Mouse (Mus musculus) intestine, embryonic 16.5 days (tissue): ENCODE results near the gene Ssty1. TPM values are rescaled to one million over a fixed set of nuclear protein-coding genes. Genes with fewer than 3 reads are reported as not detected.
"Not testable (repeated sequence)": the region's sequence is repeated elsewhere in the genome, so short reads cannot be mapped to it uniquely, and the experiment has no call there.

Experiments used
- ATAC-seq: fragments of 200-750 bp; cut with Nextera tagmentation; 2 replicates; pipeline ENCODE4 v1.8.0; 2017; ENCODE audit warnings: moderate TSS enrichment, moderate library complexity
- H3K27ac ChIP-seq: fragments of 300-500 bp; sonication (generic); 2 replicates; pipeline ENCODE4 v1.5.1; 2014; ENCODE audit warnings: mild to moderate bottlenecking, low read length
- H3K27me3 ChIP-seq: fragments of 300-500 bp; sonication (generic); replicated peaks from 2 replicates; pipeline ENCODE4 v1.6.1; 2014; ENCODE audit warnings: low read length, control low read depth, mixed read lengths; ENCODE audit not compliant: control insufficient read depth, insufficient read depth
- H3K36me3 ChIP-seq: fragments of 300-500 bp; sonication (generic); 2 replicates; pipeline ENCODE4 v1.6.1; 2014; ENCODE audit warnings: low read length, control low read depth; ENCODE audit not compliant: control insufficient read depth, insufficient read depth
- H3K4me1 ChIP-seq: fragments of 300-500 bp; sonication (generic); 2 replicates; pipeline ENCODE4 v1.6.1; 2014; ENCODE audit warnings: low read length, control low read depth, mixed read lengths; ENCODE audit not compliant: control insufficient read depth, insufficient read depth
- H3K4me2 ChIP-seq: fragments of 300-500 bp; sonication (generic); 2 replicates; pipeline ENCODE4 v1.6.1; 2014; ENCODE audit warnings: low read depth, low read length, control low read depth
- H3K4me3 ChIP-seq: fragments of 300-500 bp; sonication (generic); 2 replicates; pipeline ENCODE4 v1.5.1; 2014; ENCODE audit warnings: mild to moderate bottlenecking, low read length
- H3K9ac ChIP-seq: fragments of 300-500 bp; sonication (generic); 2 replicates; pipeline ENCODE4 v1.6.1; 2014; ENCODE audit warnings: low read depth, low read length
- H3K9me3 ChIP-seq: fragments of 300-500 bp; sonication (generic); 2 replicates; pipeline ENCODE4 v1.6.1; 2016; ENCODE audit warnings: low read length, control low read depth; ENCODE audit not compliant: control insufficient read depth
- WGBS: fragments of 180-500 bp; shearing (Covaris S2); extraction: QIAGEN DNeasy Blood & Tissue Kit; methylation state at CpG from one replicate; pipeline ENCODE4 v1.1.7; 2014; 5-methylcytosine and 5-hydroxymethylcytosine counted together
- polyA plus RNA-seq: library from polyadenylated mRNA; unstranded; fragments of >200 nt; fragmentation: Nextera tagmentation; extraction: Ambion mirVana; gene quantifications from 2 replicates; pipeline ENCODE4 v1.2.1, GENCODE M21; 2015

Gene Ssty1
- not detected in 2 replicates for polyA plus RNA-seq

GRCm38 (mm10) chrY:18088816-18089215, at the start of gene Ssty1:
TSS of gene Ssty1 (plus strand) at chrY:18089116.
- H3K27me3 ChIP-seq, H3K4me1 ChIP-seq, H3K4me3 ChIP-seq, H3K9me3 ChIP-seq, H3K27ac ChIP-seq, ATAC-seq, H3K4me2 ChIP-seq, H3K9ac ChIP-seq, H3K36me3 ChIP-seq: not testable (repeated sequence)

- H3K27ac ChIP-seq, H3K4me3 ChIP-seq, H3K36me3 ChIP-seq, H3K27me3 ChIP-seq, H3K9ac ChIP-seq, H3K9me3 ChIP-seq, H3K4me2 ChIP-seq, ATAC-seq, H3K4me1 ChIP-seq: not testable (repeated sequence)
- no CpG with 5 or more reads among the region's 3 CpGs for WGBS
Measured at GRCm38 (mm10) chrY:18061712-18062111, 27.2 kb upstream of the Ssty1 start, which contains the start of gene Gm21764. TSS of gene Gm21764 (minus strand) at chrY:18061812.

Other genes starting within 250 kb of the Ssty1 start
- gene Gm21904, start 242.8 kb upstream of the Ssty1 start, polyA plus RNA-seq, result not detected in 2 replicates
- gene Gm20772, start 214.4 kb upstream of the Ssty1 start, polyA plus RNA-seq, result not detected in 2 replicates
- not detected in 2 replicates for gene Gm20831, start 214.4 kb upstream of the Ssty1 start, polyA plus RNA-seq
- not detected in 2 replicates for gene Srsy, start 151.8 kb upstream of the Ssty1 start, polyA plus RNA-seq
- not detected in 2 replicates for gene Gm21764, start 27.3 kb upstream of the Ssty1 start, polyA plus RNA-seq